Mouse (Mus musculus) gastrocnemius, postnatal 4 days (tissue): Measurements from ENCODE around the gene Btbd2. TPM values are rescaled to one million over a fixed set of nuclear protein-coding genes. Genes with fewer than 3 reads are reported as not detected.

Source experiments
- DNase-seq, 2 experiments: peaks; one replicate each; pipeline ENCODE4 v3.0.0; 2021 to 2022; ENCODE audit warnings: low spot score in 2 of 2, mixed read lengths in 2 of 2
- total RNA-seq, 2 experiments: library from RNA; stranded (reverse); gene quantifications; 2 replicates each; pipeline ENCODE4 v1.2.3; 2021

The Btbd2 gene
- total RNA-seq, 2 experiments from 2014 or later = 50.7 to 50.8 TPM

DNA sequence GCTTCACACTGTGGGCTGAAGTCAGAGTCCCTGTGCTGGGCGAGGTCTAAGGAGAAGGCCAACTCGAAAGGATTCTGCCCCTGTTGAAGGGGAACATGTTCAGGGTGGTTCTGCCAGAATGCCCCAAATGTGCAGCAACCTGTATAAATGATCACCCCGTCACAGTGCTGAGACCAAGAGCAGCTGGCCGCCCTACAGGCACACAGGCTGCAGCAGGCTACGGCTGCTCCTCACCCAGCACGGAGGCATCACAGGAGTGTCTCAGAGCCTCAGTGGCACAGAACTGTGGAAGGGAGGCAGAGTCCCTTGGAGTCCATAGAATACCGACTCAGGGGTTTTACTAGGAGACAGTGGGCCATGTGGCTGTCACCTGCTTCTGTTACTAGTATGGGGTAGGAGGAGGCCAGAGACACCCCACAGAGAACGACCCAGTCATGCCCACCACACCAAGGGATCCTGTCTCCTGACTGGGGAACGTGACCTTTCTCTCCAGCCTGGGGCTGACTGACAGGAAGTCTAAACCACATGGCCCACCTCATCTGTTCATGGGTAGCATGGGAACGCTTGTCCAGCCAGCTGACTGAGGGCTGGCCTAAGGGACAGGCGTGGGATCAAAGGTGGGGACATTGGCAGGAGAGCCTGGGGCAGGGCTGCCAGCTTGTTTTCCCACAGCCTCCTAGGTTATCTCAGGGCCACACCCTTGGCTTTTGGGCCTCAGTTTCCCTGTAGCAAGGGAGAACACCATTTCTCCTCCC, 15.2 kb upstream of the Btbd2 start:
- no peak for DNase-seq

DNA sequence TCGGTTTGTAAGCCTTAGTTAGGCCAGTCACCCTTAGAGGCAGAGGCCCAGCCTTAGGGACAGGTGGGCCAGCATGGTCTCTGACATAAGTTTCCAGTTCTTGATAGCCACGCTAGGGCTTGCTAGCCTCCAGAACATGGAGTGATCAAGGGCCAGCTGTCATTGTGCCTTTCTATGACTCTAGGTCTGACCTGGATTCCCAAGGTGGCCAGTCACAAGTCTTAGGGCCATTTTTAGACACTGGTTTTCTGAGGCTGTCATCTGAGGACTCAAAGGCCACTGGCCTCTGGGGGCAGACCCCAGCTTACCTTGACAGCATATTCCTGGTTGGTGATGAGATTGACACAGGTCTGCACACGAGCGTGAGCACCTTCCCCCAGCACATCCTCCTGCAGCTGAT, 14.4 kb upstream of the Btbd2 start:
- DNase-seq = no peak

DNA sequence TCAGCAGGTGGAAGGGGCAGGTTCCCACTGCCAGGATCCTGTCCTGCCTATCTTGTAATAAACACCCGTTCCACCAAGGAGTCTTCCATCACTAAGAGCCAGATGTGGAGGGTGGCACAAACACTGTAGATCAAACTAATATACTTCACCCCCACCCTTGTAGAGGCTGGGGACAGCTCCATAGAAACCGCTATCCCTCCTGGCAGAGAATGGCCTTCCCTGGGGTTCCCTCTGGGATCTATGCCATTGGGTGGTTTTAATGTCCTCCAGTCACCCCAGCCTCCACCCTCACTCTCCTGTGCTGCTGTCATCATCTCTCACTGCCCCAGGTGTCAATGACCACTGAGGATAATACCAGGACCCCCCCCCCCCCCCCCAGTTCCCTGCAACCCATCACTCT, 13.7 kb upstream of the Btbd2 start:
- no peak for DNase-seq

DNA sequence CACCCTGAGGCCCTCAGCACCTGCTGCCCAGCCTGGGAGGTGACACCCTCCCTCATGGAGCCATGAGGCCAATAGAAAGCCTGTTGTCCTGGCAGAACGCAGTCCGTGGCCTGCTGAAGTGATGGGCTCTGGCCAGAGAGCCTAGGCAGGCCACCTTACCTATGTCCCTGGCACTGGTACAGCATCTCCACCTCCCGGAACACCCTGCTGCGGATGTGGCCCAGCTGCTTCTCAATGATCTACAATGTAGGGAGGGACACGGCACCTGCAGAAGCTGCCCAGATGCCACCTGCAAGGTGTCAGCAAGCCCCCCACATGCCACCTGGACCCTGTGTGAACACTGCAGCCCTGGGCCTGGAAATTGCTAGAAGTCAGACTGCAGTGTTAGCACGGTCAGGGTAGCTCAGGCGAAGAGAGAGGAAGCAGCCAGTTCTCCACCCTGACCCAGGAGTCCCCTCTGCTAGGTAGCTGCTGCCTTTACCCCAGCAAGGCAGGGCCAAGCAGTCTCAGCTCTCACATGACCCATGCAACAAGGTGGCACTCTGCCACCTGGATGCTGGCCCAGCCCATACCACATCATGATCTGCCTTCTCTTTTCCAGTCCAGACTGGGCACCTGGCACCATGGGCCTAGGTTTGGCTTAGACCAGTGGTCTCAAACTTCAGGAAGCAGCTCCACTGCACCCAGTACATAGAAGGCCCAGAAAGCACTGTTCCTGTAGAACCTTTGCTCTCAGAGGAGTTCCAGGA, 13.0 kb upstream of the Btbd2 start:
- peak in 1 of 2 experiments; percentile 64 for DNase-seq

DNA sequence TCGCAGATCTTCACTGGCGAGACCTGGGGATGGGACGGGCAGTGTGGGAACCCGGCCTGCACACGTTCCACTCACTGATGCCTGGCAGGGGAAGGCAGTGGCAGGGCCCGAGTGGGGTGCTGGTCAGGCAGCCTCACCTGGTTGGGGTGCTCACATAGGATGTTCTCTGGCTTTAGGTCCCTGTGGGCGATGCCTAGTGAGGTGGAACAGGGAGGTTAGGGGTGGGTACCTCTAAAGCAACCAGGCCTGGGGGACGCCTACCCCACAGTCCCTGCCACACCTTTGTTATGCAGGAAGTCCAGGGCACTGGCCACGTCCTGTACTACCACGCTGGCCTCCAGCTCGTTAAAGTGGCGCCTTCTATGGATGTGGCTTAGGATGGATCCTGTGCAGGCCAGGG, 12.1 kb upstream of the Btbd2 start:
- no peak for DNase-seq

- no peak for DNase-seq
These were observed 11.7 kb upstream of the Btbd2 start for GRCm38 (mm10) chr10:80668614-80669013.

DNA sequence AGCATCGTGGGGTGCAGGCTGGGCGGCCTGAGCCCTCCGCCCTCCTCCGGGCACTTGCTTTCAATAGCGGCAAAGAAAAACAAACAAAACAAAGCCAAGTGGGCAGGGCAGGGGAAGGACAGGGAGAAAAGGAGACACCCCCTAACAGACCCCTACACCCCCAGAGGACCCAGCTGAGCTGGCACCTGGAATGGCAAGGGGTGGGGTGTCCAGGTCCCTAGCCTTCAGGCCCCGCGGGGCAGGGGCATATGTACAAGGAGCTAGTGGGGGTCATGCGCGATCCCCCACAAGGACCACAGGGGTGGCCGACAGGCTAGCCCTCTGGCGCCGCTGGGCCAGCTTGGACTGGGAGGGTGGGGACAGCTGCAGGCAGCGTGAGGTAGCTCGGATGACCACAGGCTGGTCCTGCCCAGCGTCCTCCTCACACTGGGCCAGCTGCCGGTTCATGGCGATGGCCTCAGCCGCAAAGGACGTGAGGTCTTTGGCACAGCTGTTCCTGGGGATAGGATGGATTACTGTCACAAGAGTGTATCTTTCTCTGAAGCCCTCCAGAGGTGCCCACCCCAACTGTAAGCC, 10.1 kb upstream of the Btbd2 start:
- no peak for DNase-seq

DNA sequence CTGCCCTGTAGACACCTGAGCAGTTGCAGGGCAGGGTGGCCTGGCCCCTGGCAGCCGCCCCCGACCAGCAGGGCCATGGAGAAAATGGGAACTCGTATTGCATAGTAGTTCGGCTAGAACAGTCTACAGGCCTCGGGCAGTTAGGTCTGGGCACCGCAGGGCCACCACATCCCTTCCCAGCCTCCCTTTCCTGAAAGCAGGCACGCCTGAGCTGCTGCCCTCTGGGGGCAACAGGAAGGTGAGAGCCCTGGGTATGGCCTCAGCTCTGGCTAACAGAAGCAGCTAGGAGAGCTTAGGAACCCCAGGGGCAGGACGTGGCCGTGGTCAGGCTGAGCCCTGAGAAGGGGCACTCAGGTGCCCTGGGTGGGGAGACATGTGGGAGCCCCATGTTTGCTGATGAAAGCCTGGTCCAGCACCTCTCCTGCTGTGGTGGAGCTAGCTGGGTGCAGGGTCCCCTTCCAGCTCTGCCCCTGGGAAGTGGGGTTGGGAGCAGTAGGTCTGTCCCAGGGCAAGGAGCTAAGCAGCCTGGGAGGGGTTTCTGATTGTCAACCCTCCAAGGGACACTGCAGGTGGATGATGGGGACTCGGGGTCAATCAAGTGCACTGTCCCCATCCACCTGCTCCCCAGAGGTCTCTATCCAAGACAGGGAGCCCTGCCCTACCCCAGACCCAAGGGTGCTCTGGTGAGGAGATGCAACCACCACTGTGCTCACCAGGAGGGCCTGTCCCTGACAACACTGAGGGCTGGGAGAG, 9.3 kb upstream of the Btbd2 start:
- DNase-seq = no peak

- DNase-seq = no peak
These were observed 8.6 kb upstream of the Btbd2 start for GRCm38 (mm10) chr10:80665459-80665858.

DNA sequence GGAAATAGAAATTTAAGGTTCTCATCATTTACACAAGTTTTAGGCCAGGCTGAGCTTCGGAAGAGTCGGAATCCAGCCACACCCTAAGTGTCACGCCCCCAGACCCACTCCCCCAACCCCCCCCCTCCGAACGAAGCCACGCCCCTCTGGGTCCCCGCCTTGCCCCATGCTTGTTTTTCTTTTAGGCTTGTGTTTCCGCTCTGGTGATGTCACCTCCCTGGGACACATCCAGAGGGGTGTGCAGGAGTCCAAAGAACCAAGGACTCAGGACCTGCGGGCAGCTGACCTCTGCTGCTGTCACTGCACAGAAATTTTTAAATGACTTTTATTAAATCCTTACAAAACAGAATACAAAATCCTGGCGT, 8.1 kb upstream of the Btbd2 start:
- DNase-seq = peak in 1 of 2 experiments; percentile 75

GRCm38 (mm10) chr10:80664197-80665015, 7.5 kb upstream of the Btbd2 start:
- DNase-seq = peak; percentile 67 to 85

DNA sequence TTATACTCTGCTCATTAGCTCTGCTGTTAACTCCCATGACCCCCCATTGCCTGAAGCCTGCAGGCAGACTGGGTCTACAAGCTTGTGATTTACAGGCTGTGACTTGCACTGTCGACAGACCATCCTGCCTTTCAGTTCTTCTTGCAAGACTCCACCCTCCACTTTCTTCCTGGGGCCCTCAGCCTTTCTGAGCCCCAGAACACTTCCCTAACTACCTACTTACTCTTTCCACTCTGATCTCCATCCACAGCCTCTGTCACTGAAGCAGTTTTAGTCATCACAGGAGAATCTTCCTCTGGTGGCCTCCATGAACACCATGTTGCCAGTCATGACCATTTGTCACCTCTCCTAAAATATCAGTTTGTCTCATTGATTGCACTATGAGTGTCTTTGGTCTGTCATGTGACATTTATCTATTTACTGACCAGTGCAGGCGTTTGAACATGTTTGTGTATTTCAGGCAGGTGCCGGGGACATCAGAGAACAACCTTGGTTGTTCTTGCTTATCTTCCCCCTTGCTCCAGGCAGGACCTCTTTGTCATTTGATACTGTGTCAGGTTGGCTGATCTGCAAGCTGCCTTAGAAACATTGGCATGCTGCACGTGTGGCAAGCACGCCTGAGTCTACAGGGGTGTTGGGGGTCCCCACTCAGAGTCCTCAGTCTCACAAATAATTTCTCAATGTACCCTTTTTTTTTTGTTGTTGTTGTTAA, 6.8 kb upstream of the Btbd2 start:
- no peak for DNase-seq

DNA sequence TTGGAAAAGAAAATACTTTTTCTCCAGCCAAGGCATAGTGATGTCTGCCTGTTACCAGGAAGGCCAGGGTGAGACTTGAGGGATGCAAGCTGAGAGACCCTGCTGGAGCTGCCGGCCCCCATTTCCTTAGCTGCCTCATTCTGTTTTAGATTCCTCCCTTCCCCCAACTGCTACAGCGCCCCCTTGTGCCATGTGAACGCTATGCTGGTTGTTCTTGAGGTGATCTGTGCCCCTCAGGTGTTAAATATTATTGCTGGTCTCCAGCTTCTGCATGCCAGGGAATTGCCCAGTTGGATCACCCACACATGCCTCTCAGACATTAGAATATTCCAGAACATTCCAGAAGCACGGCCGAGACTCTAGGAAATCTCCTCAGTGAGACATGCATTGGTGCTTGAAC, 4.3 kb upstream of the Btbd2 start:
- DNase-seq = no peak

DNA sequence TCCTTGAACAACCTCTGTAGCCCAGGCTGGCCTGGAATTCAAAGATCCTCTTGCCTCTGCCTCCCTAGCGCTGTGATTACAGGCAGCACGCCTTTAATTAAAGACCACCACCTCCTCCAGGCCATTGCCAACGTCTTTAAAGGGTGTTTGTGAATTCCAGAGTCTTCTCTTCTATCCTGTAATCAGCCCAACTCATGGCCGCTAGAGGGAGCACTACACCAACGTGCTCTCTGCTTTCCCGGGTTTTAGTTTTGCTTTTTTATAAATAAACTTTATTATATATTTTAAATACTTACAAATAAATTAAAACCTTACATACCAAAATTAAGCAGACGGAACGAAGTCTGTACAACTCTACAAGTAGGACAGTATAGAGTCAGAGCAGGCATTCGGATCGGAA, 2.3 kb upstream of the Btbd2 start:
- DNase-seq = peak in 1 of 2 experiments; percentile 81

GRCm38 (mm10) chr10:80658841-80659202, 2.0 kb upstream of the Btbd2 start:
- no peak for DNase-seq

DNA sequence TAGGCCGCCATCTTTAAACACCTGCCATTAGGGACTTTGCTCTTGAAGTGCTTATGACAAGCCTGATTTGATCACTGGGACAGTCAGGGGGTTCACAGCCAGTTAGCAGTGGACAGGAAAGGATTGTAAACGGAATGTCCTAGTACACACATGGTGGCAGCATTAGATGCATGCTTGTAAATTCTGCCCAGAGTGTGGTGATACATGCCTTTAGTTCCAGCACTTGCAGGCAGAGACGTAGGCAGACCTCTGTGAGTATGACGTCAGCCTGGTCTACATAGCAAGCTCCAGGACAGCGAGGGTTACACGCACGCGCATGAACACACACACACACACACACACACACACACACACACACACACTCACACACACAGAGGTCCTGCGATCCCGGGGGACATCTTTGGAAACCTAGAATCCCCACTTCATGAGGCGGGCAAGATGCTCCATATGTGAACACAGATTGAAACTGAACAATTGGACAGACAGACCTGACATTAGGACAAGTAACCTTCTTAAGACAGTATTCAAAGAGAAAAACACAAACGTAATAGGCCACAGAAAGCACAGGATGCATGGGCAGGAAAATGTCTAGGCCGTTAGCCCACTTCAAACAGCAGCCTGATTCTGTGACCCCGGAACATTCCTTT, 1.4 kb upstream of the Btbd2 start:
- DNase-seq = no peak

DNA sequence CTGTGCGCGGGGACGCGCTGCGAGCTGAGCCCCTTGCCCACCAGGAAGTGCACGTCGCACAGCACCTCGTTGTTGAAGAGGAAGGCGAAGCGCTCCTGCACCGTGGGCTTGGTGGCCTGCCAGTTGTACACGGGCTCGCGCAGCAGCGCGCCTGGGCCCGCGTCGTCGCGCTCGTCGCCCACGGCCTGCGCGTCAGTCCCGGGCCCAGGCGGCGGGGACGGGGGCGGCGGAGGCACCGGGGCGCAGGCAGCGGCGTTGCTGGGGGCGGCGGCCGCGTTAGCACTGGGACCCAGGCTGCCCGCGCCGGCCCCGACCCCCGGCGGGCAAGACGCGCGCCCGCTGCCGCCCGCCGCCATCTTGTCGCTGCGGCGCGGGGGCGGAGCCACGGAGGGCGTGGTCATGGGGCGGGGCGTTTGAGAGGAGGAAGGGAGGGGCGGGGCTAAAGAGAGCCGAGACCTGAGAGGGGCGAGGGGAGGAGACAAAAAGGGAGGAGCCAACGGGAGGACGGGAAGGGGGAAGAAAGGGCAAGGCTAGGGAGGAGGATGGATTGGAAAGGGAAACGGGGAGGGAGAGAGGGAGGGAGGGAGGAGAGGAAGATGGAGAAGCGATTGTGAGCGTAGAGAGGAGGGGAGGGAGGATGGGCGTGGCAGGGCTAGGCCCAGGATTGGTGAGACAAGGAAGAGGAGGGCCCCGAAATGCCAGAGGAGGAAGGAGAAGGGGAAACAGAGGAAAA, 575 bp downstream of the Btbd2 start:
- peak; percentile 96 to 99 for DNase-seq

DNA sequence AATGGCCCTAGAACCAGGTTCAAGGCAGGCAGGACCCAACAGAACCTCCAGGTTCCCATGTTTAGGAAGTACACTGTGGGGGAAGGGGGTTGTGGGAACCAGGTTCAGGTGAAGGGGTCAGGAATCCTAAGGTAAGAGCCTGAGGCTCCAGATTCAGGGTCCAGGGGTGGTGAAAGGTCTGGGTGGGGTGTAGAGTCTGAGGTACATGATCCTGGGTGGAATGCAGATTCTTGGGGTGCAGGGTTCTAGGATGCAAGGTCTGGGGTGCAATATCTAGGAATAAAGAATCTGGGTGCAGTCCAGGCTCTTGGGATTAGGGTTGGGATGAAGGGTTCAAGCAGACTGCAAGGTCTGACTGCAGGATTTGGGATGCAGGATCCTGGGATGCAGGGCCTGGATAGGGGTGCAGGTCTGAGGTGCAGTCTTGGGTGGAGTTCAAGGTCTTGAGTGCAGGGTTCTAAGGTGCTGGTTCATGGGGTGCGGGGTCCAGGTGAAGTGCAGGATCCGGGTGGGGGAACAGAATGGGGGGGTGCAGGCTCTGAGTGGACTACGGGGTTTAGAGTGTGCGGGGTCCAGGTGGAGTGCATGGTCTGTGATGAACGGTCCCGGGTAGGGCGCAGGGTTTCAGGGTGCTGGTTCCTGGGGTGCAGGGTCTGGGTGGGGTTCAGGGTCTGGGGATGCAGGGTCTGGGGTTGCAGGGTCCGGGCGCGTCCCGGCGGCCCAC, 1.3 kb downstream of the Btbd2 start:
- no peak for DNase-seq
